8 mouse cellular contexts compared by ENCODE assay signal in genomic region chr13:23525901-23526300, GRCm38 (mm10). TPM values are rescaled to one million over a fixed set of nuclear protein-coding genes. Genes with fewer than 3 reads are reported as not detected.
DNase-seq lines count a peak whose midpoint lies in the region; ATAC-seq and TF ChIP-seq lines count a peak whose summit lies in the region.

No protein-coding gene starts in this region.

- H3K9ac ChIP-seq in limb, embryonic 14.5 days (ENCODE audit: low read depth, low read length, severe bottlenecking) = peak overlapping the region; percentile 28; the same call in 1 of the 2 replicates

- ATAC-seq in limb, embryonic 14.5 days (ENCODE audit: low FRiP score, low read depth) = no peak

- no peak for TF ChIP-seq POLR2A in limb, embryonic 14.5 days (IDR thresholded peaks at IDR 0.05; ENCODE audit: borderline replicate concordance, extremely low read depth, insufficient read depth, insufficient read length)

- H3K4me3 ChIP-seq in gastrocnemius, adult 2 months = peak overlapping the region; percentile 73
- H3K4me3 ChIP-seq in limb, embryonic 14.5 days (replicated peaks; ENCODE audit: low read length) = peak overlapping the region; percentile 36

- 1% methylated on average over 10 of the region's 10 CpGs for WGBS in limb, embryonic 14.5 days

- no peak overlapping the region for H3K27ac ChIP-seq in gastrocnemius, adult 2 months
- no peak overlapping the region for H3K27ac ChIP-seq in limb, embryonic 14.5 days (replicated peaks; ENCODE audit: low read depth, low read length)

- TF ChIP-seq CTCF in gastrocnemius, adult 2 months (IDR thresholded peaks at IDR 0.05) = no peak

- peaks cover 6% of the 10 kb centered on the region for H3K4me1 ChIP-seq in limb, embryonic 14.5 days (ENCODE audit: control insufficient read depth, insufficient read depth, low read length)

- H3K4me2 ChIP-seq in limb, embryonic 14.5 days (replicated peaks; ENCODE audit: low read depth, low read length, severe bottlenecking) = peak overlapping the region; percentile 40

- H3K27me3 ChIP-seq in limb, embryonic 14.5 days (ENCODE audit: control insufficient read depth, insufficient read depth, low read length) = no peaks in the 10 kb centered on the region

- DNase-seq in gastrocnemius, adult 2 months = no peak
- DNase-seq in gastrocnemius, postnatal 25 days = no peak
- DNase-seq in thymus, postnatal 4 days = peak; percentile 42
- no peak for DNase-seq in thymus, postnatal 36 days
- DNase-seq in limb, embryonic 14.5 days (ENCODE audit: low spot score) = no peak
- no peak for DNase-seq in adipocyte (ENCODE audit: low spot score)
- DNase-seq in layer of hippocampus, adult 9-10 months (ENCODE audit: low spot score) = no peak
- no peak for DNase-seq in layer of hippocampus, postnatal 25 days (ENCODE audit: extremely low spot score in 1 of 2, low spot score in 1 of 2)

- intact Hi-C loops in gastrocnemius, adult 2 months (cut with DNase I) = no loop called here

- H3K9me3 ChIP-seq in limb, embryonic 14.5 days (ENCODE audit: control insufficient read depth, low read length) = no peaks in the 10 kb centered on the region

- no peaks in the 10 kb centered on the region for H3K36me3 ChIP-seq in limb, embryonic 14.5 days (ENCODE audit: control insufficient read depth, insufficient read depth, low read length)

RNA-seq across cellular contexts. Expression of gene Hist1h4h, which starts 4.9 kb away (rescaled TPM):
- total RNA-seq in gastrocnemius, adult 2 months (2021) = 100 to 1,000 TPM; 131 to 139 TPM
- 100 to 1,000 TPM; 156 to 160 TPM for total RNA-seq in gastrocnemius, postnatal 25 days (2021)
- 18.2 and 19.2 TPM in 2 replicates for polyA plus RNA-seq in limb, embryonic 14.5 days (2012; rRNA removed)
- 5.5 and 8.1 TPM in 2 replicates for polyA plus RNA-seq in limb, embryonic 14.5 days (2014; fragmentation: Nextera tagmentation; extraction: Ambion mirVana)
- total RNA-seq in layer of hippocampus, postnatal 25 days (2021) = 100 to 1,000 TPM; 289 to 367 TPM

RNA-seq across cellular contexts. Expression of gene Hist1h2af, which starts 7.8 kb away (rescaled TPM):
- total RNA-seq in gastrocnemius, adult 2 months (2021) = 1 to 10 TPM in 1 of 2 experiments, not detected in 1; 2.0 TPM
- 10 to 100 TPM in 1 of 2 experiments, 1 to 10 TPM in 1; 9.5 to 14.9 TPM for total RNA-seq in gastrocnemius, postnatal 25 days (2021)
- polyA plus RNA-seq in limb, embryonic 14.5 days (2012; rRNA removed) = 557 and 662 TPM in 2 replicates
- polyA plus RNA-seq in limb, embryonic 14.5 days (2014; fragmentation: Nextera tagmentation; extraction: Ambion mirVana) = 9.1 and 11.0 TPM in 2 replicates
- total RNA-seq in layer of hippocampus, postnatal 25 days (2021) = 10 to 100 TPM in 1 of 2 experiments, 1 to 10 TPM in 1; 7.8 to 12.2 TPM

RNA-seq across cellular contexts. Expression of gene Hist1h3g, which starts 9.3 kb away (rescaled TPM):
- not detected for total RNA-seq in gastrocnemius, adult 2 months (2021)
- total RNA-seq in gastrocnemius, postnatal 25 days (2021) = 1 to 10 TPM; 2.0 to 3.9 TPM
- polyA plus RNA-seq in limb, embryonic 14.5 days (2012; rRNA removed) = 32.6 and 62.7 TPM in 2 replicates
- 4.1 and 6.7 TPM in 2 replicates for polyA plus RNA-seq in limb, embryonic 14.5 days (2014; fragmentation: Nextera tagmentation; extraction: Ambion mirVana)
- 1 to 10 TPM; 3.6 to 5.7 TPM for total RNA-seq in layer of hippocampus, postnatal 25 days (2021)

RNA-seq across cellular contexts. Expression of gene Hist1h2bh, which starts 17.3 kb away (rescaled TPM):
- 1 to 10 TPM in 1 of 2 experiments, under 1 TPM in 1; 0.94 to 1.0 TPM for total RNA-seq in gastrocnemius, adult 2 months (2021)
- 1 to 10 TPM in 1 of 2 experiments, under 1 TPM in 1; 0.90 to 1.7 TPM for total RNA-seq in gastrocnemius, postnatal 25 days (2021)
- polyA plus RNA-seq in limb, embryonic 14.5 days (2012; rRNA removed) = 5.2 and 6.1 TPM in 2 replicates
- polyA plus RNA-seq in limb, embryonic 14.5 days (2014; fragmentation: Nextera tagmentation; extraction: Ambion mirVana) = 0.48 and 0.57 TPM in 2 replicates
- 1 to 10 TPM in 1 of 2 experiments, under 1 TPM in 1; 0.94 to 1.1 TPM for total RNA-seq in layer of hippocampus, postnatal 25 days (2021)

RNA-seq across cellular contexts. Expression of gene Hist1h3f, which starts 18.0 kb away (rescaled TPM):
- 1 to 10 TPM; 2.9 to 4.0 TPM for total RNA-seq in gastrocnemius, adult 2 months (2021)
- 1 to 10 TPM; 5.0 to 6.6 TPM for total RNA-seq in gastrocnemius, postnatal 25 days (2021)
- 4.1 and 7.4 TPM in 2 replicates for polyA plus RNA-seq in limb, embryonic 14.5 days (2012; rRNA removed)
- polyA plus RNA-seq in limb, embryonic 14.5 days (2014; fragmentation: Nextera tagmentation; extraction: Ambion mirVana) = 0.65 and 1.00 TPM in 2 replicates
- total RNA-seq in layer of hippocampus, postnatal 25 days (2021) = 10 to 100 TPM; 15.7 to 16.5 TPM
